ENCODE assay signal across 16 mouse cellular contexts in genomic region chr13:28264399-28264798, GRCm38 (mm10). TPM values are rescaled to one million over a fixed set of nuclear protein-coding genes. Genes with fewer than 3 reads are reported as not detected.
DNase-seq lines count a peak whose midpoint lies in the region; ATAC-seq and TF ChIP-seq lines count a peak whose summit lies in the region.
"Had no signal": no experiment of that assay in that cellular context is flagged by ENCODE, and none has a peak within 500 bp of the region (broad histone marks: within the 10 kb centered on the region; RNA-seq: fewer than 3 reads in every experiment).

No protein-coding gene starts in this region.

- ATAC-seq in hindbrain, postnatal 0 days: no peak
- ATAC-seq: CD4-positive, CD25-positive, alpha-beta regulatory T cell, adult 4 months had no signal

- TF ChIP-seq CTCF in hindbrain, postnatal 0 days (IDR thresholded peaks at IDR 0.05; ENCODE audit: low read depth): peak; percentile 29; the same call in 1 of the 2 replicates
- peak; percentile 12 for TF ChIP-seq CTCF in left cerebral cortex, adult 2 months (IDR thresholded peaks at IDR 0.05)

- WGBS in hindbrain, postnatal 0 days: 11% methylated on average over 1 of the region's 1 CpGs
- 13% methylated on average over 1 of the region's 1 CpGs for WGBS in hindbrain, embryonic 10.5 days

- no peak overlapping the region for H3K4me2 ChIP-seq in hindbrain, postnatal 0 days (ENCODE audit: low read depth, low read length)
- H3K4me2 ChIP-seq: forebrain, embryonic 12.5 days; heart, embryonic 15.5 days; neural tube, embryonic 15.5 days had no signal

- no peak overlapping the region for H3K4me3 ChIP-seq in hindbrain, postnatal 0 days (ENCODE audit: low read length)
- no peak overlapping the region for H3K4me3 ChIP-seq in hindbrain, embryonic 10.5 days
- no peak overlapping the region for H3K4me3 ChIP-seq in left cerebral cortex, adult 2 months
- H3K4me3 ChIP-seq: forebrain, embryonic 12.5 days; heart, embryonic 15.5 days; megakaryocyte, embryonic 14.5 days; neural tube, embryonic 15.5 days had no signal

- no peaks in the 10 kb centered on the region for H3K9me3 ChIP-seq in hindbrain, postnatal 0 days (ENCODE audit: low read length)
- H3K9me3 ChIP-seq in hindbrain, embryonic 10.5 days: no peaks in the 10 kb centered on the region
- H3K9me3 ChIP-seq: forebrain, embryonic 12.5 days; heart, embryonic 15.5 days; megakaryocyte, embryonic 14.5 days; neural tube, embryonic 15.5 days had no signal

- intact Hi-C loops in left cerebral cortex, adult 2 months (cut with DNase I): no loop called here
- intact Hi-C loops in gastrocnemius, postnatal 14 days (cut with DNase I; ENCODE audit: low total_unique reads): no loop called here

- H3K4me1 ChIP-seq in hindbrain, postnatal 0 days (ENCODE audit: insufficient read depth, low read length): no peaks in the 10 kb centered on the region
- H3K4me1 ChIP-seq in hindbrain, embryonic 10.5 days (replicated peaks): no peaks in the 10 kb centered on the region
- H3K4me1 ChIP-seq: forebrain, embryonic 12.5 days; megakaryocyte, embryonic 14.5 days; neural tube, embryonic 15.5 days had no signal

- no peaks in the 10 kb centered on the region for H3K27me3 ChIP-seq in hindbrain, postnatal 0 days (ENCODE audit: insufficient read depth, low read length)
- H3K27me3 ChIP-seq in hindbrain, embryonic 10.5 days (ENCODE audit: insufficient read depth, poor library complexity, severe bottlenecking): no peaks in the 10 kb centered on the region
- H3K27me3 ChIP-seq: forebrain, embryonic 12.5 days; heart, embryonic 15.5 days; megakaryocyte, embryonic 14.5 days; neural tube, embryonic 15.5 days had no signal

- H3K27ac ChIP-seq in hindbrain, postnatal 0 days: no peak overlapping the region
- H3K27ac ChIP-seq in hindbrain, embryonic 10.5 days: no peak overlapping the region
- no peak overlapping the region for H3K27ac ChIP-seq in left cerebral cortex, adult 2 months
- H3K27ac ChIP-seq: forebrain, embryonic 12.5 days; heart, embryonic 15.5 days; neural tube, embryonic 15.5 days had no signal

- no peaks in the 10 kb centered on the region for H3K36me3 ChIP-seq in hindbrain, postnatal 0 days (ENCODE audit: insufficient read depth, low read length)
- no peaks in the 10 kb centered on the region for H3K36me3 ChIP-seq in hindbrain, embryonic 10.5 days
- H3K36me3 ChIP-seq: forebrain, embryonic 12.5 days; heart, embryonic 15.5 days; neural tube, embryonic 15.5 days had no signal

- no peak overlapping the region for H3K9ac ChIP-seq in hindbrain, postnatal 0 days (replicated peaks; ENCODE audit: low read length)
- H3K9ac ChIP-seq: forebrain, embryonic 12.5 days; heart, embryonic 15.5 days; neural tube, embryonic 15.5 days had no signal

- DNase-seq in hindbrain, postnatal 0 days (ENCODE audit: low spot score): peak; percentile 20
- no peak for DNase-seq in hindbrain, embryonic 10.5 days (ENCODE audit: low spot score)
- DNase-seq in left cerebral cortex, adult 2 months (ENCODE audit: extremely low spot score in 1 of 2, low spot score in 2 of 2): no peak
- no peak for DNase-seq in left cerebral cortex, adult 18-20 months (ENCODE audit: low spot score in 2 of 2)
- DNase-seq in NIH3T3 (ENCODE audit: low read depth): peak; percentile 13
- peak; percentile 36 for DNase-seq in embryo, embryonic 10.5 days (ENCODE audit: low spot score)
- no peak for DNase-seq in gastrocnemius, postnatal 14 days
- DNase-seq: cerebellum, postnatal 14 days; lung, adult 2 months; right cerebral cortex, adult 18-20 months; thymus, postnatal 14 days had no signal

RNA-seq across cellular contexts. Expression of gene Gm11361, which starts 7.1 kb away (rescaled TPM):
- total RNA-seq in hindbrain, postnatal 0 days (2014; rRNA removed): 0.47 and 1.0 TPM in 2 replicates
- 0.73 and 1.8 TPM in 2 replicates for polyA plus RNA-seq in hindbrain, postnatal 0 days (2015; fragmentation: Nextera tagmentation; extraction: Ambion mirVana)
- 1.8 and 3.1 TPM in 2 replicates for polyA plus RNA-seq in hindbrain, embryonic 10.5 days (2016; fragmentation: Nextera tagmentation; extraction: Ambion mirVana)
- total RNA-seq in left cerebral cortex, adult 2 months (2021): 10 to 100 TPM; 43.4 to 52.0 TPM
- total RNA-seq in left cerebral cortex, adult 18-20 months (2021): 10 to 100 TPM; 61.3 to 75.1 TPM
- total RNA-seq in gastrocnemius, postnatal 14 days (2021): 10 to 100 TPM; 67.1 to 82.3 TPM

Comparison
In these comparisons a context has a peak if more than half of its experiments do, and no peak if none do; other contexts are left out.
1. DNase-seq: peak in hindbrain, postnatal 0 days (single experiment), NIH3T3 (single experiment) and embryo, embryonic 10.5 days (single experiment); none in hindbrain, embryonic 10.5 days (single experiment), left cerebral cortex, adult 2 months (0 of 2), left cerebral cortex, adult 18-20 months (0 of 2) and gastrocnemius, postnatal 14 days (single experiment).
2. RNA of gene Gm11361, which starts 7.1 kb away (total RNA-seq): 67.1 to 82.3 TPM in gastrocnemius, postnatal 14 days, 61.3 to 75.1 TPM in left cerebral cortex, adult 18-20 months and 43.4 to 52.0 TPM in left cerebral cortex, adult 2 months; 0.47 to 1.0 TPM in hindbrain, postnatal 0 days; every median in the first group is over 10 times any median in the second.